Mouse (Mus musculus): ENCODE data around the gene Zfp277. TPM values are rescaled to one million over a fixed set of nuclear protein-coding genes. Genes with fewer than 3 reads are reported as not detected.

Zfp277 gene
- polyA plus RNA-seq, 1 experiment from 2014 or later, result 21.3 TPM

DNA sequence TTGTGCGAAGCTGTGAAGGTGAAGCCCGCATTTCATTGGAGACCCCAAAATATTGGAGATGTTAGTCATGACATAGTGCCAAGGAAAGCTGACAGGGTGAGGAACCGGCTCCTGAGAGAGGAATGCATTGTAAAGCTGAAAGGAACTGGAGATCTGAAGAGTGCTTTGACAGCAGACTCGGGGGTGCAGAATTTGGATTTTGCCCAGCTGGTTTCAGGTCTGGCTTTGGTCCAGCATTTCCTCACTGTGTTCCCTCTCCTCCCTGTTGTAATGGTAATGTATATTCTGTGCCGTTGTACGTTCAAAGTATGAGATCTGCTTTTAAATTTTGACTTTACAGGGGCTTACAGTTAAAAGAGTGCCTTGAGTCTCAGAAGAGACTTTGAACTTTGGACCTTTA is 141.7 kb downstream of the Zfp277 start:
- Histone ChIP-seq H3K4me1 (replicated peaks; ENCODE audit: control insufficient read depth, insufficient read depth) (no peaks in the 10 kb centered on the region), H3K4me2 (replicated peaks; ENCODE audit: low read depth) (no peak overlapping the region), H3K9me3 (ENCODE audit: control insufficient read depth, low read length) (no peaks in the 10 kb centered on the region), H3K27ac (replicated peaks) (no peak overlapping the region), H3K9ac (ENCODE audit: low read length) (no peak overlapping the region), H3K4me3 (ENCODE audit: low read depth, low read length) (no peak overlapping the region), H3K36me3 (ENCODE audit: control insufficient read depth, insufficient read depth, low read length) (no peaks in the 10 kb centered on the region), H3K27me3 (ENCODE audit: control insufficient read depth, insufficient read depth, low read length) (no peaks in the 10 kb centered on the region)
- TF ChIP-seq EP300 (optimal IDR thresholded peaks at IDR 0.05) (no peak), CTCF (IDR thresholded peaks at IDR 0.05; ENCODE audit: low read depth) (no peak)
- DNase-seq (ENCODE audit: low spot score) (no peak), ATAC-seq (ENCODE audit: low FRiP score, low TSS enrichment) (no peak)
- 40% methylated on average over 6 of the region's 6 CpGs for WGBS

DNA sequence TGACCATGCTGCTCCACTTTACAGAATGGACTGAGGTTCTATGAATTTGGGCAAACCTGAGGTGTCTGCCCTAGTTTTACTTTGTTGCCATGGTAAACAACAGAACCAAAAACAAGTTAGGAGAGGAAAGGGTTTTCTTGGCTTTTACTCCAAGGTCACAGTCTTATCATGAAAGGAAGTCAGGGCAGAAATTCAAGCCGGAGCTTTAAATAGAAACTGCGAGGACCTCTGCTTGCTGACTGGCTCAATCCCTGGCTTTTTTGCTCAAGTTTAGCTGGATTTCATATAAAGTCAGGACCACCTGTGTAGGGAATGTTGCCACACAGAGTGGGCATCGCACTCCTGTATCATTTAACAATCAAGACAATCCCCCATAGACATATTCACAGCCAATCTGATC is 147.1 kb downstream of the Zfp277 start:
- Histone ChIP-seq H3K4me1 (replicated peaks; ENCODE audit: control insufficient read depth, insufficient read depth) (no peaks in the 10 kb centered on the region), H3K9me3 (ENCODE audit: control insufficient read depth, low read length) (no peaks in the 10 kb centered on the region), H3K27ac (replicated peaks) (no peak overlapping the region), H3K4me3 (ENCODE audit: low read depth, low read length) (no peak overlapping the region), H3K9ac (ENCODE audit: low read length) (no peak overlapping the region), H3K36me3 (ENCODE audit: control insufficient read depth, insufficient read depth, low read length) (no peaks in the 10 kb centered on the region), H3K27me3 (ENCODE audit: control insufficient read depth, insufficient read depth, low read length) (no peaks in the 10 kb centered on the region), H3K4me2 (replicated peaks; ENCODE audit: low read depth) (no peak overlapping the region)
- ATAC-seq (ENCODE audit: low FRiP score, low TSS enrichment) (no peak), DNase-seq (ENCODE audit: low spot score) (no peak)
- 81% methylated on average over 3 of the region's 3 CpGs for WGBS
- TF ChIP-seq CTCF (IDR thresholded peaks at IDR 0.05; ENCODE audit: low read depth) (no peak), EP300 (optimal IDR thresholded peaks at IDR 0.05) (no peak)

DNA sequence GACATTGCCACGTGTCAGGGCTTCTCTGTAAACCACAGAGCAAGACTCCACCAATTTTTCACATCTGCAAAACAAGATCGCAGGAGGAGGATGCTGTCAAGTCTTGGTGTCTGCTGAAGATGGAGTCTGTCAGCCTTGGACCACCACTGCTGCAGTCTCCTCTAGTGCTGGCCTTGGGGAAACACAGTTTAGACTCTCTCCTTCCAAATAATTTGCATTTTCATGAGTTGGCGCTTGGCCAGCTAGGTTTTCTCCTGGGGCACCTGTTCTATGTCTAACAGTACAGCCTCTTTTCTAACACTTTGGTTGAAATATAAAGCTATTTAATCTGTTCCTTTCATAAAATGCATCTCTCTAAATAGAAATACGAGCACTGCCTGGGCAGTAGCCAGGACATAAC is 159.2 kb downstream of the Zfp277 start:
- Histone ChIP-seq H3K4me2 (replicated peaks; ENCODE audit: low read depth) (no peak overlapping the region), H3K27me3 (ENCODE audit: control insufficient read depth, insufficient read depth, low read length) (no peaks in the 10 kb centered on the region), H3K36me3 (ENCODE audit: control insufficient read depth, insufficient read depth, low read length) (no peaks in the 10 kb centered on the region), H3K4me1 (replicated peaks; ENCODE audit: control insufficient read depth, insufficient read depth) (no peaks in the 10 kb centered on the region), H3K9me3 (ENCODE audit: control insufficient read depth, low read length) (no peaks in the 10 kb centered on the region), H3K4me3 (ENCODE audit: low read depth, low read length) (no peak overlapping the region), H3K27ac (replicated peaks) (no peak overlapping the region), H3K9ac (ENCODE audit: low read length) (no peak overlapping the region)
- ATAC-seq (ENCODE audit: low FRiP score, low TSS enrichment) (no peak), DNase-seq (ENCODE audit: low spot score) (no peak)
- TF ChIP-seq CTCF (IDR thresholded peaks at IDR 0.05; ENCODE audit: low read depth), result no peak
- no peak for TF ChIP-seq EP300 (optimal IDR thresholded peaks at IDR 0.05)
- 63% methylated on average over 4 of the region's 4 CpGs for WGBS

DNA sequence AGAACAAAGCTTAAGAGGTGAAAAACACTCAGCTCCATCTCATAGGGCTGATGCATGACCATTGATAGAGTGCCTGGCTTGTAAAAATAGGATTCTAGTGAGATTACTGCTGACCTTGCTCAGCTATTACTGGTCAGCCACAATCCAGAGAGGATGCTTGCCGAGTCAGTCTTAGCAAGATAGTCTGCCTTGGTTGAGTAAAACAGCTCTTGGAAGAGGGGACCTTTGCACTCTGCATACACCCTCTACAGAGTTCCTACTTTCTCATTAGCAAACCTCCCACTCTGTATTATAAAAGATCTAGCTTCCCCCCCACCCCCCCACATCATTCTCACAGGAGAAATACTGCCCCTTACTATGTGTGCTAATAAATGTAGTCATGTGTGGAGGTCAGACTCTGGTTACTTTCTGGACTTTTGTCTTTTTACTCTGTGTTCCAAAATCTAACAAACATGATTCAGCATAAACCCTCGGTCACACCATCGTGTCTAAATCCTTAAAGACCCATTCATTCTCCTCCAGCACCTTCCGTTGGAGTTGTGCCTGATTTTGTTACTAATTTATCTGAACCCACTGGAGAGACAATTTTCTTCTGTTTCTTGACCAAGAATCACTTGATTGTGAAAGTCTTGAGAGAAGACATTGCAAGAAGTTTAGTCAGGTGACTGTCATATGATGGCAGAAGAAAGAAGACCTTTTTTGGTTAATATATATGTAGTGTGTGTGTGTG is 164.9 kb downstream of the Zfp277 start:
- Histone ChIP-seq H3K4me3 (ENCODE audit: low read depth, low read length) (no peak overlapping the region), H3K36me3 (ENCODE audit: control insufficient read depth, insufficient read depth, low read length) (no peaks in the 10 kb centered on the region), H3K27ac (replicated peaks) (no peak overlapping the region), H3K9me3 (ENCODE audit: control insufficient read depth, low read length) (no peaks in the 10 kb centered on the region), H3K4me2 (replicated peaks; ENCODE audit: low read depth) (no peak overlapping the region), H3K27me3 (ENCODE audit: control insufficient read depth, insufficient read depth, low read length) (no peaks in the 10 kb centered on the region), H3K9ac (ENCODE audit: low read length) (no peak overlapping the region), H3K4me1 (replicated peaks; ENCODE audit: control insufficient read depth, insufficient read depth) (no peaks in the 10 kb centered on the region)
- DNase-seq (ENCODE audit: low spot score) (no peak), ATAC-seq (ENCODE audit: low FRiP score, low TSS enrichment) (no peak)
- TF ChIP-seq CTCF (IDR thresholded peaks at IDR 0.05; ENCODE audit: low read depth), result no peak
- no peak for TF ChIP-seq EP300 (optimal IDR thresholded peaks at IDR 0.05)
- WGBS, result 78% methylated on average over 4 of the region's 4 CpGs

DNA sequence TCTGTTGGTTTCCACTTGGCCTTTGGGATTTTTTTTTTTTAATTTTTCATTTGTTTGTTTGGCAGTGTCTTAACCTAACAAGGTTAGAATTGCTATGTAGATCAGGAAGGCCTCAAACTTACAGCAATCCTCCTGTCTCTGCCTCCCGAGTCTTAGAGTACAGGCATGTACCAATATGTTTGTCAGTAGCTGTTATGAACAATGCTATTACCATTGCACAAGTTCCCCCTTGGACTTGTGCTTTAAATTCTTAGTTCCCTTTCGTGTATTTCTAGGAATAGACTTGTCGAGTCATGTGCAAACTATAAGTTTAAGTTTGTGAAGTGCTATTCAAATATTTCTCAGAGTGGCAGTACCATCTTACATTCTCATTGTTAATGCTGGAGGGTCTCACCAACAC is 168.1 kb downstream of the Zfp277 start:
- no peak overlapping the region for H3K4me2 ChIP-seq (replicated peaks; ENCODE audit: low read depth)
- 76% methylated on average over 3 of the region's 3 CpGs for WGBS
- no peak overlapping the region for H3K4me3 ChIP-seq (ENCODE audit: low read depth, low read length)
- H3K4me1 ChIP-seq (replicated peaks; ENCODE audit: control insufficient read depth, insufficient read depth), result no peaks in the 10 kb centered on the region
- no peak overlapping the region for H3K9ac ChIP-seq (ENCODE audit: low read length)
- H3K27me3 ChIP-seq (ENCODE audit: control insufficient read depth, insufficient read depth, low read length), result no peaks in the 10 kb centered on the region
- no peaks in the 10 kb centered on the region for H3K9me3 ChIP-seq (ENCODE audit: control insufficient read depth, low read length)
- H3K27ac ChIP-seq (replicated peaks), result no peak overlapping the region
- no peaks in the 10 kb centered on the region for H3K36me3 ChIP-seq (ENCODE audit: control insufficient read depth, insufficient read depth, low read length)
- no peak for ATAC-seq (ENCODE audit: low FRiP score, low TSS enrichment)
- TF ChIP-seq EP300 (optimal IDR thresholded peaks at IDR 0.05) (no peak), CTCF (IDR thresholded peaks at IDR 0.05; ENCODE audit: low read depth) (no peak)
- no peak for DNase-seq (ENCODE audit: low spot score)

DNA sequence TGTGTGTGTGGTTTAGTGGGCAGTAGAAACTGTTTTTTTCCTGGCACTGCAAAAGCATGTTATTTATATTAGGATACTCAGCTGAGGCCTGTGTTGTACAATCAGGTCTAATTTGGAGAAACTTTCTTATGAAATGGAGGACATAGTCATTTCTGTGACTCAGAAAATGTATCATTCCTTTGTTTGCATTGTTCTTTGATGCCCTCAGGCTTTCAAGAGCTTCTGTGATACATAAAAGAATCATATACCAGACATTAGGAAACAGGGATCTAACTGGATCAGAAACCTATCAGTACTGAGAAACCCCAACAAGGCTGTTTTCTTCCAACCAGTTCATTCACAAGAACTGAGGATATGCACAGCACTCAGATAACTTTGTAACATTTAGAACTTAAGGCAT is 170.8 kb downstream of the Zfp277 start:
- H3K9me3 ChIP-seq (ENCODE audit: control insufficient read depth, low read length), result no peaks in the 10 kb centered on the region
- no peaks in the 10 kb centered on the region for H3K4me1 ChIP-seq (replicated peaks; ENCODE audit: control insufficient read depth, insufficient read depth)
- no peak for TF ChIP-seq EP300 (optimal IDR thresholded peaks at IDR 0.05)
- no peak for TF ChIP-seq CTCF (IDR thresholded peaks at IDR 0.05; ENCODE audit: low read depth)
- no peak overlapping the region for H3K9ac ChIP-seq (ENCODE audit: low read length)
- ATAC-seq (ENCODE audit: low FRiP score, low TSS enrichment) (no peak), DNase-seq (ENCODE audit: low spot score) (no peak)
- no peak overlapping the region for H3K4me2 ChIP-seq (replicated peaks; ENCODE audit: low read depth)
- H3K36me3 ChIP-seq (ENCODE audit: control insufficient read depth, insufficient read depth, low read length), result no peaks in the 10 kb centered on the region
- H3K27ac ChIP-seq (replicated peaks), result no peak overlapping the region
- no peak overlapping the region for H3K4me3 ChIP-seq (ENCODE audit: low read depth, low read length)
- H3K27me3 ChIP-seq (ENCODE audit: control insufficient read depth, insufficient read depth, low read length), result no peaks in the 10 kb centered on the region
